ENCODE assay signal across 31 mouse cellular contexts in genomic region chr16:94994148-94994547, GRCm38 (mm10). TPM values are rescaled to one million over a fixed set of nuclear protein-coding genes. Genes with fewer than 3 reads are reported as not detected.
DNase-seq lines count a peak whose midpoint lies in the region; ATAC-seq and TF ChIP-seq lines count a peak whose summit lies in the region.
"Had no signal": no experiment of that assay in that cellular context is flagged by ENCODE, and none has a peak within 500 bp of the region (broad histone marks: within the 10 kb centered on the region; RNA-seq: fewer than 3 reads in every experiment).

No protein-coding gene starts in this region.

- intact Hi-C loops in left cerebral cortex, adult 2 months (cut with DNase I), result loop anchor here (1.0 to 2.0 kb wide), 2 partner anchors 61 to 111 kb away; no protein-coding TSS in a partner anchor

- H3K4me1 ChIP-seq in forebrain, postnatal 0 days (ENCODE audit: insufficient read depth), result no peaks in the 10 kb centered on the region
- peaks cover 3% of the 10 kb centered on the region; the same call in 1 of the 2 replicates for H3K4me1 ChIP-seq in forebrain, embryonic 11.5 days (replicated peaks; ENCODE audit: control insufficient read depth, insufficient read depth, low read length)
- peaks cover 9% of the 10 kb centered on the region for H3K4me1 ChIP-seq in cortical plate, adult 2 months (ENCODE audit: control insufficient read depth, insufficient read depth, low read length)
- H3K4me1 ChIP-seq in midbrain, embryonic 16.5 days (ENCODE audit: control insufficient read depth, insufficient read depth, low read length), result peaks cover 46% of the 10 kb centered on the region
- no peaks in the 10 kb centered on the region for H3K4me1 ChIP-seq in kidney, embryonic 14.5 days (ENCODE audit: control insufficient read depth, insufficient read depth, low read length)
- H3K4me1 ChIP-seq: stomach, embryonic 15.5 days had no signal

- H3K9ac ChIP-seq in forebrain, postnatal 0 days, result no peak overlapping the region
- no peak overlapping the region for H3K9ac ChIP-seq in forebrain, embryonic 11.5 days (ENCODE audit: low read length)
- 0 out of 2 replicates have a peak overlapping the region, but pooled peaks have one; percentile 13 for H3K9ac ChIP-seq in midbrain, embryonic 16.5 days (ENCODE audit: low read depth, low read length)
- H3K9ac ChIP-seq in kidney, embryonic 14.5 days (ENCODE audit: low read depth, low read length), result no peak overlapping the region
- H3K9ac ChIP-seq: embryonic facial prominence, embryonic 13.5 days; limb, embryonic 13.5 days; stomach, embryonic 15.5 days had no signal

- no peak for TF ChIP-seq CTCF in forebrain, postnatal 0 days (IDR thresholded peaks at IDR 0.05; ENCODE audit: low read depth)
- TF ChIP-seq CTCF in left cerebral cortex, adult 2 months (IDR thresholded peaks at IDR 0.05), result no peak
- TF ChIP-seq CTCF in cortical plate, adult 2 months (IDR thresholded peaks at IDR 0.05; ENCODE audit: extremely low read depth, insufficient read depth, low read length), result no peak

- no peaks in the 10 kb centered on the region for H3K36me3 ChIP-seq in forebrain, postnatal 0 days (ENCODE audit: insufficient read depth)
- H3K36me3 ChIP-seq in forebrain, embryonic 11.5 days (ENCODE audit: control insufficient read depth, insufficient read depth, low read length), result no peaks in the 10 kb centered on the region
- no peaks in the 10 kb centered on the region for H3K36me3 ChIP-seq in midbrain, embryonic 16.5 days (ENCODE audit: control insufficient read depth, insufficient read depth, low read length)
- H3K36me3 ChIP-seq in kidney, embryonic 14.5 days (ENCODE audit: control insufficient read depth, insufficient read depth, low read length), result no peaks in the 10 kb centered on the region
- H3K36me3 ChIP-seq: embryonic facial prominence, embryonic 13.5 days; forebrain, embryonic 10.5 days; limb, embryonic 13.5 days; stomach, embryonic 15.5 days had no signal

- peak overlapping the region; percentile 30; the same call in 1 of the 2 replicates for H3K4me2 ChIP-seq in forebrain, postnatal 0 days (ENCODE audit: low read depth)
- H3K4me2 ChIP-seq in forebrain, embryonic 11.5 days (ENCODE audit: low read depth, low read length, severe bottlenecking), result no peak overlapping the region
- H3K4me2 ChIP-seq in midbrain, embryonic 16.5 days (ENCODE audit: low read length), result peak overlapping the region; percentile 77
- no peak overlapping the region for H3K4me2 ChIP-seq in kidney, embryonic 14.5 days (replicated peaks; ENCODE audit: low read depth, low read length)
- H3K4me2 ChIP-seq: embryonic facial prominence, embryonic 13.5 days; limb, embryonic 13.5 days; liver, embryonic 11.5 days; stomach, embryonic 15.5 days had no signal

- H3K9me3 ChIP-seq in forebrain, postnatal 0 days (ENCODE audit: low read length), result no peaks in the 10 kb centered on the region
- H3K9me3 ChIP-seq in forebrain, embryonic 11.5 days (ENCODE audit: control insufficient read depth, low read length), result no peaks in the 10 kb centered on the region
- H3K9me3 ChIP-seq in midbrain, embryonic 16.5 days (replicated peaks; ENCODE audit: control insufficient read depth, low read length, poor library complexity, severe bottlenecking), result no peaks in the 10 kb centered on the region
- no peaks in the 10 kb centered on the region for H3K9me3 ChIP-seq in kidney, embryonic 14.5 days (ENCODE audit: control insufficient read depth, low read length)
- H3K9me3 ChIP-seq: embryonic facial prominence, embryonic 13.5 days; forebrain, embryonic 10.5 days; limb, embryonic 13.5 days; stomach, embryonic 15.5 days had no signal

- H3K27ac ChIP-seq in forebrain, postnatal 0 days (ENCODE audit: low read depth, low read length), result no peak overlapping the region
- H3K27ac ChIP-seq in forebrain, embryonic 11.5 days (ENCODE audit: low read depth, low read length), result no peak overlapping the region
- peak overlapping the region; percentile 53 for H3K27ac ChIP-seq in left cerebral cortex, adult 2 months
- H3K27ac ChIP-seq in cortical plate, adult 2 months (ENCODE audit: insufficient read depth, low read length), result no peak overlapping the region
- no peak overlapping the region for H3K27ac ChIP-seq in midbrain, embryonic 16.5 days (ENCODE audit: low read length)
- no peak overlapping the region for H3K27ac ChIP-seq in kidney, embryonic 14.5 days (ENCODE audit: low read depth, low read length)
- H3K27ac ChIP-seq: embryonic facial prominence, embryonic 13.5 days; forebrain, embryonic 10.5 days; limb, embryonic 13.5 days; stomach, embryonic 15.5 days had no signal

- DNase-seq in forebrain, postnatal 0 days, result no peak
- DNase-seq in forebrain, embryonic 11.5 days (ENCODE audit: low spot score), result no peak
- no peak for DNase-seq in left cerebral cortex, adult 2 months (ENCODE audit: extremely low spot score in 1 of 2, low spot score in 2 of 2)
- no peak for DNase-seq in left cerebral cortex, adult 9 months (ENCODE audit: low spot score in 2 of 2)
- no peak for DNase-seq in adrenal gland, postnatal 4 days (ENCODE audit: low spot score in 2 of 2)
- DNase-seq: adrenal gland, postnatal 14 days; cerebellum, adult 18-20 months; gastrocnemius, postnatal 10 days; heart, postnatal 14 days; kidney, adult 8-10 months; kidney, postnatal 10 days; lung, postnatal 36 days; right cerebral cortex, postnatal 25 days had no signal

- WGBS in forebrain, postnatal 0 days, result 61% methylated on average over 3 of the region's 3 CpGs
- 77% methylated on average over 3 of the region's 3 CpGs for WGBS in forebrain, embryonic 11.5 days
- 77% methylated on average over 3 of the region's 3 CpGs for WGBS in midbrain, embryonic 16.5 days
- 85% methylated on average over 3 of the region's 3 CpGs for WGBS in kidney, embryonic 14.5 days

- H3K4me3 ChIP-seq in forebrain, postnatal 0 days (ENCODE audit: low read depth, low read length), result no peak overlapping the region
- no peak overlapping the region for H3K4me3 ChIP-seq in forebrain, embryonic 11.5 days (ENCODE audit: low read depth, low read length)
- peak overlapping the region; percentile 69 for H3K4me3 ChIP-seq in left cerebral cortex, adult 2 months
- H3K4me3 ChIP-seq in cortical plate, adult 2 months (ENCODE audit: insufficient read depth, low read length), result peak overlapping the region; percentile 79; the same call in 1 of the 2 replicates
- H3K4me3 ChIP-seq in midbrain, embryonic 16.5 days (ENCODE audit: low read depth, low read length), result peak overlapping the region; percentile 56; the same call in 1 of the 2 replicates
- H3K4me3 ChIP-seq in kidney, embryonic 14.5 days (ENCODE audit: low read length), result no peak overlapping the region
- H3K4me3 ChIP-seq: embryonic facial prominence, embryonic 13.5 days; forebrain, embryonic 10.5 days; limb, embryonic 13.5 days; stomach, embryonic 15.5 days had no signal

- no peak for TF ChIP-seq POLR2A in cortical plate, adult 2 months (IDR thresholded peaks at IDR 0.05; ENCODE audit: extremely low read depth, insufficient read depth, low read length)

- no peak for ATAC-seq in forebrain, postnatal 0 days
- ATAC-seq in forebrain, embryonic 11.5 days (replicated peaks; ENCODE audit: low FRiP score), result no peak
- ATAC-seq in midbrain, embryonic 16.5 days, result no peak
- ATAC-seq in kidney, embryonic 14.5 days (ENCODE audit: low FRiP score, low TSS enrichment), result no peak
- ATAC-seq: forebrain, embryonic 16.5 days; intestine, embryonic 16.5 days; Patski had no signal

- H3K27me3 ChIP-seq in forebrain, postnatal 0 days (ENCODE audit: insufficient read depth, low read length), result peaks cover 7% of the 10 kb centered on the region; the same call in 1 of the 2 replicates
- H3K27me3 ChIP-seq in forebrain, embryonic 11.5 days (ENCODE audit: control insufficient read depth, insufficient read depth, low read length), result peaks cover 23% of the 10 kb centered on the region
- H3K27me3 ChIP-seq in midbrain, embryonic 16.5 days (ENCODE audit: control insufficient read depth, insufficient read depth, low read depth, low read length), result no peaks in the 10 kb centered on the region
- peaks cover 29% of the 10 kb centered on the region for H3K27me3 ChIP-seq in kidney, embryonic 14.5 days (ENCODE audit: control insufficient read depth, insufficient read depth, low read length)

RNA-seq across cellular contexts. Expression of gene Kcnj6, which starts 3.4 kb away (rescaled TPM):
- 8.4 and 8.7 TPM in 2 replicates for total RNA-seq in forebrain, postnatal 0 days (2014; rRNA removed)
- 0.48 and 1.5 TPM in 2 replicates for polyA plus RNA-seq in forebrain, postnatal 0 days (2015; fragmentation: Nextera tagmentation; extraction: Ambion mirVana)
- polyA plus RNA-seq in forebrain, embryonic 11.5 days (2014; fragmentation: Nextera tagmentation; extraction: Ambion mirVana), result 0.27 TPM in 1 of 2 replicates, not detected in the other
- 10 to 100 TPM; 93.5 to 98.3 TPM for total RNA-seq in left cerebral cortex, adult 2 months (2021)
- polyA plus RNA-seq in cortical plate, adult 2 months (2012; rRNA removed), result 20.3 and 20.4 TPM in 2 replicates
- 6.1 and 6.5 TPM in 2 replicates for polyA plus RNA-seq in midbrain, embryonic 16.5 days (2015; fragmentation: Nextera tagmentation; extraction: Ambion mirVana)
- total RNA-seq in adrenal gland, postnatal 4 days (2021), result under 1 TPM; 0.22 to 0.56 TPM
- not detected in 2 replicates for polyA plus RNA-seq in kidney, embryonic 14.5 days (2014; fragmentation: Nextera tagmentation; extraction: Ambion mirVana)
- total RNA-seq: gastrocnemius, postnatal 10 days; heart, postnatal 14 days; megakaryocyte, adult 5-6 weeks; MEL; neutrophil, adult 5-6 weeks had no signal
- polyA plus RNA-seq: gonadal fat pad, adult 2 months; large intestine, adult 2 months; limb, embryonic 13.5 days; liver, embryonic 11.5 days; liver, embryonic 16.5 days; lung, embryonic 16.5 days; Patski had no signal

Comparison
In these comparisons a context has a peak if more than half of its experiments do, and no peak if none do; other contexts are left out.
1. H3K4me2 ChIP-seq: peak in forebrain, postnatal 0 days (single experiment) and midbrain, embryonic 16.5 days (single experiment); none in forebrain, embryonic 11.5 days (single experiment) and kidney, embryonic 14.5 days (single experiment).
2. H3K4me3 ChIP-seq: peak in left cerebral cortex, adult 2 months (single experiment), cortical plate, adult 2 months (single experiment) and midbrain, embryonic 16.5 days (single experiment); none in forebrain, postnatal 0 days (single experiment), forebrain, embryonic 11.5 days (single experiment) and kidney, embryonic 14.5 days (single experiment).